Mouse (Mus musculus) forebrain, embryonic 16.5 days (tissue): Measurements from ENCODE around the gene Olfr1240. TPM values are rescaled to one million over a fixed set of nuclear protein-coding genes. Genes with fewer than 3 reads are reported as not detected.

ENCODE experiments used
- ATAC-seq: fragments of 200-750 bp; cut with Nextera tagmentation; 2 replicates; pipeline ENCODE4 v1.8.0; 2017; ENCODE audit warnings: mild to moderate bottlenecking, moderate library complexity
- H3K27ac ChIP-seq: fragments of 300-500 bp; sonication (generic); 2 replicates; pipeline ENCODE4 v1.5.1; 2014; ENCODE audit warnings: low read length, control low read depth
- H3K27me3 ChIP-seq: fragments of 300-500 bp; sonication (generic); replicated peaks from 2 replicates; pipeline ENCODE4 v1.6.1; 2014; ENCODE audit warnings: low read length; ENCODE audit not compliant: control insufficient read depth, insufficient read depth
- H3K36me3 ChIP-seq: fragments of 300-500 bp; sonication (generic); 2 replicates; pipeline ENCODE4 v1.6.1; 2014; ENCODE audit not compliant: control insufficient read depth, insufficient read depth
- H3K4me1 ChIP-seq: fragments of 300-500 bp; sonication (generic); replicated peaks from 2 replicates; pipeline ENCODE4 v1.6.1; 2014; ENCODE audit warnings: low read length; ENCODE audit not compliant: control insufficient read depth, insufficient read depth
- H3K4me2 ChIP-seq: fragments of 300-500 bp; sonication (generic); 2 replicates; pipeline ENCODE4 v1.6.1; 2014; ENCODE audit warnings: mild to moderate bottlenecking, low read length, control low read depth
- H3K4me3 ChIP-seq: fragments of 300-500 bp; sonication (generic); replicated peaks from 2 replicates; pipeline ENCODE4 v1.5.1; 2014; ENCODE audit warnings: mild to moderate bottlenecking, low read length, control low read depth
- H3K9ac ChIP-seq: fragments of 300-500 bp; sonication (generic); replicated peaks from 2 replicates; pipeline ENCODE4 v1.6.1; 2014; ENCODE audit warnings: low read depth, low read length, control low read depth
- H3K9me3 ChIP-seq: fragments of 300-500 bp; sonication (generic); 2 replicates; pipeline ENCODE4 v1.6.1; 2016; ENCODE audit warnings: low read length; ENCODE audit not compliant: control insufficient read depth
- WGBS: fragments of 180-500 bp; shearing (Covaris S2); extraction: QIAGEN DNeasy Blood & Tissue Kit; methylation state at CpG from one replicate; pipeline ENCODE4 v1.1.7; 2014; 5-methylcytosine and 5-hydroxymethylcytosine counted together
- polyA plus RNA-seq: library from polyadenylated mRNA; unstranded; fragments of >200 nt; fragmentation: Nextera tagmentation; extraction: Ambion mirVana; gene quantifications from 2 replicates; pipeline ENCODE4 v1.2.1, GENCODE M21; 2015

The Olfr1240 gene
- not detected in 2 replicates for polyA plus RNA-seq

- Histone ChIP-seq H3K4me1 (no peaks in the 10 kb centered on the region), H3K36me3 (no peaks in the 10 kb centered on the region), H3K4me2 (no peak within 1 kb of the TSS), H3K27ac (no peak within 1 kb of the TSS), H3K9me3 (no peaks in the 10 kb centered on the region), H3K9ac (no peak within 1 kb of the TSS), H3K4me3 (no peak within 1 kb of the TSS), H3K27me3 (no peaks in the 10 kb centered on the region)
- ATAC-seq: no peak
- 89% methylated on average over 3 of the region's 3 CpGs for WGBS
Observed at GRCm38 (mm10) chr2:89442900-89443299, at the start of gene Olfr1240. Olfr1240 (minus strand) TSS chr2:89443000.

DNA sequence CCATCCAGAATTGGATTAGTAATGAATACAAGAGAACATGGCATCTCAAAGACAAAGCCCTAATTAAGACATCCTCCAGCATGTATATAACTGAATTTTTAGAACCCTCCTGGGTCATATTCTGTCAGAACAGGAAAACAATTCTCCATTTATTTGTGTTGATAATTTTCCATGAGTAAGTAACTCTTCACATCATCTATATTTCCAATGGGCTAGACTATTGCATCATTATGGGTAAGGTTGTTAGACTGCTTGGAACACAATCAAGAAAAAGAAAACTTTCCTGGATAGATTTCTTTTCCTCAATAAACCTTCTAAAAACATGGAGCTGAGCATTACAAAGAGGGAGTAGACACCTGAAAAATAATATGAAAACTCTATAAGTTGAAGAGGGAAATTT lies 44.2 kb upstream of the Olfr1240 start, which contains the start of gene Olfr1241:
TSS of gene Olfr1241 (minus strand) at position 101 of the 400 bp plus-strand sequence.
- Histone ChIP-seq H3K4me2 (no peak within 1 kb of the TSS), H3K27ac (no peak within 1 kb of the TSS), H3K4me1 (no peaks in the 10 kb centered on the region), H3K4me3 (no peak within 1 kb of the TSS), H3K9me3 (no peaks in the 10 kb centered on the region), H3K9ac (no peak within 1 kb of the TSS), H3K27me3 (no peaks in the 10 kb centered on the region), H3K36me3 (no peaks in the 10 kb centered on the region)
- no peak for ATAC-seq

GRCm38 (mm10) chr2:89420307-89420706 lies 22.5 kb downstream of the Olfr1240 start, which contains the start of gene Olfr1239:
Olfr1239 (minus strand) TSS chr2:89420407.
- 95% methylated on average over 2 of the region's 2 CpGs for WGBS
- no peak for ATAC-seq
- Histone ChIP-seq H3K36me3 (no peaks in the 10 kb centered on the region), H3K9me3 (no peaks in the 10 kb centered on the region), H3K27ac (no peak within 1 kb of the TSS), H3K9ac (no peak within 1 kb of the TSS), H3K4me1 (no peaks in the 10 kb centered on the region), H3K4me2 (no peak within 1 kb of the TSS), H3K27me3 (no peaks in the 10 kb centered on the region), H3K4me3 (no peak within 1 kb of the TSS)

DNA sequence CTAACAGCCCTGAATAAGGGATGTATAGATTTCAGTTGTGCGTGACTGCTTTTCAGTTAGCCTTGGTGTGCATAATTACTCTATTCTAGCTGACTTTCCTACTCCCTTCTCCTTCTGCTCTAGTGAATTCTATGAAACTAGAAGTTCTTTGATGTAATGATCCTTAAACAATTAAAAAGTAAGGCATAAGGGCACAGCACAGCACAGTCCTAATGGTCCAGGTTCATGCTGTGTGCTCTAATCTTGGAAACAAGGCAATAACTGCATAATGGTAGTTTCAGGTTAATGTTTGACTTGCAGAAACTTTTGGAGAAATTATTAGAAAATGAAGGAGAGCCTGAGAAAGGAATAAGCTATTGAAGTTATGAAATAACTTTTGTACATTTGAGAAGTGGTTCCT lies 28.2 kb downstream of the Olfr1240 start:
- WGBS: 45% methylated on average over 1 of the region's 1 CpGs
- ATAC-seq: no peak

DNA sequence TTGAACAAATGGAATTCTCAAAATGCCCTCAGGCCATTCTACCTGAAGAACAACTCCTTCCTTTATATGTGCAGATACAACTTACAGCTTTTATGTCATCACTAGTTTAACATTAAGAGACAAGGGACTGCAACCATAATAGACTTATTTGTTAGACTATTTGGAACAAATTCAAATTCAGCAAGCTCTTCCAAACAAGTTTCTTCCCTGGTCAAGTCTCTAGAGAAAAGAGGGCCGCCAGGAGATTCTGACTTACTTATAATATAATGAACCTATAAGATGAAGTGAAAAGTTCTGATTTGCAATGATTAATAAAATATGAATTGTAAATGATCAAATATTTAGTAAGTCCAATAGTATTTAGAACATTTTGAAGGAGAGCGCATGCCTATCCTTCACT lies 33.2 kb downstream of the Olfr1240 start, which contains the start of gene Olfr1238:
TSS of gene Olfr1238 (minus strand) at position 101 of the 400 bp plus-strand sequence.
- H3K4me3 ChIP-seq: no peak within 1 kb of the TSS
- 95% methylated on average over 2 of the region's 2 CpGs for WGBS
- H3K27me3 ChIP-seq: no peaks in the 10 kb centered on the region
- no peaks in the 10 kb centered on the region for H3K36me3 ChIP-seq
- no peak within 1 kb of the TSS for H3K4me2 ChIP-seq
- no peaks in the 10 kb centered on the region for H3K4me1 ChIP-seq
- no peak within 1 kb of the TSS for H3K9ac ChIP-seq
- H3K9me3 ChIP-seq: no peaks in the 10 kb centered on the region
- no peak within 1 kb of the TSS for H3K27ac ChIP-seq
- no peak for ATAC-seq

More for the DNA sequence above, 28.2 kb downstream of the Olfr1240 start:
- Histone ChIP-seq H3K27me3 (no peaks in the 10 kb centered on the region), H3K9ac (no peak overlapping the region), H3K4me3 (no peak overlapping the region), H3K4me2 (no peak overlapping the region), H3K36me3 (no peaks in the 10 kb centered on the region), H3K9me3 (no peaks in the 10 kb centered on the region), H3K4me1 (no peaks in the 10 kb centered on the region), H3K27ac (no peak overlapping the region)

DNA sequence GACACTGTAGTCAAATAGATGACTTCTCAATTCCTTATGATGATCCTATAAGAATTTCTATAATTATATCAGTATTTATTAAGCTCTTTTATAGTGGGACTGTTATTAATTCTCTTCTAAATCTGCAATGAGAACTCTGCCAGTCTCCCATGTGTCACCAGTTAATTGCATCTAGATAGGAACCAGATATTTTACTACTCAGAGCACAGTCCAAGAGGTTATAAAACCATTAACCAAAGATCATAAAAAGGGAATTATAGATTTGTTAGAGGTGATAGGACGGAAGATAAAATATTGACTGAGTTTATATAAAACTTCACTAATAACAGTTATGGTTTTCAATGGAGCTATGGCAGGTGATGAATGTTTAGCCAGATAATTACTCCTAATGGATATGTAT lies 41.9 kb downstream of the Olfr1240 start:
- H3K4me3 ChIP-seq: no peak overlapping the region
- no peaks in the 10 kb centered on the region for H3K36me3 ChIP-seq
- H3K27ac ChIP-seq: no peak overlapping the region
- H3K4me2 ChIP-seq: no peak overlapping the region
- no peak overlapping the region for H3K9ac ChIP-seq
- no peaks in the 10 kb centered on the region for H3K4me1 ChIP-seq
- no peaks in the 10 kb centered on the region for H3K9me3 ChIP-seq
- ATAC-seq: no peak
- H3K27me3 ChIP-seq: no peaks in the 10 kb centered on the region
- WGBS: 88% methylated on average over 1 of the region's 1 CpGs

Other genes with a start within 250 kb of the Olfr1240 start
- not detected in 2 replicates for gene Olfr1226, start 243.0 kb downstream of the Olfr1240 start, polyA plus RNA-seq
- not detected in 2 replicates for gene Olfr1228, start 188.9 kb downstream of the Olfr1240 start, polyA plus RNA-seq
- gene Olfr1229, start 155.0 kb downstream of the Olfr1240 start, polyA plus RNA-seq: not detected in 2 replicates
- gene Olfr1230, start 145.7 kb downstream of the Olfr1240 start, polyA plus RNA-seq: not detected in 2 replicates
- gene Olfr1231, start 135.9 kb downstream of the Olfr1240 start, polyA plus RNA-seq: not detected in 2 replicates
- gene Olfr1232, start 113.3 kb downstream of the Olfr1240 start, polyA plus RNA-seq: not detected in 2 replicates
- not detected in 2 replicates for gene Olfr1233, start 100.6 kb downstream of the Olfr1240 start, polyA plus RNA-seq
- gene Olfr1234, start 78.1 kb downstream of the Olfr1240 start, polyA plus RNA-seq: not detected in 2 replicates
- gene Olfr1238, start 33.3 kb downstream of the Olfr1240 start, polyA plus RNA-seq: not detected in 2 replicates
- gene Olfr1239, start 22.6 kb downstream of the Olfr1240 start, polyA plus RNA-seq: not detected in 2 replicates
- not detected in 2 replicates for gene Olfr1241, start 44.1 kb upstream of the Olfr1240 start, polyA plus RNA-seq
- gene Olfr1242, start 55.3 kb upstream of the Olfr1240 start, polyA plus RNA-seq: not detected in 2 replicates
- gene Olfr1243, start 88.5 kb upstream of the Olfr1240 start, polyA plus RNA-seq: not detected in 2 replicates
- not detected in 2 replicates for gene Olfr1245, start 135.4 kb upstream of the Olfr1240 start, polyA plus RNA-seq
- not detected in 2 replicates for gene Olfr1246, start 150.2 kb upstream of the Olfr1240 start, polyA plus RNA-seq
- not detected in 2 replicates for gene Olfr1247, start 171.1 kb upstream of the Olfr1240 start, polyA plus RNA-seq
- gene Olfr1248, start 175.2 kb upstream of the Olfr1240 start, polyA plus RNA-seq: not detected in 2 replicates
- not detected in 2 replicates for gene Olfr1249, start 192.0 kb upstream of the Olfr1240 start, polyA plus RNA-seq
- not detected in 2 replicates for gene Olfr1250, start 218.5 kb upstream of the Olfr1240 start, polyA plus RNA-seq
- not detected in 2 replicates for gene Olfr1251, start 228.9 kb upstream of the Olfr1240 start, polyA plus RNA-seq